Mouse (Mus musculus) cortical plate, adult 2 months (tissue): Measurements from ENCODE around the gene Trak2.

Source experiments
- CTCF ChIP-seq: fragments of 200-500 bp; IDR thresholded peaks from 2 replicates; pipeline ENCODE4 v1.5.1; 2011; ENCODE audit warnings: mild to moderate bottlenecking, control low read depth, low read length; ENCODE audit not compliant: insufficient read depth; ENCODE audit errors: extremely low read depth
- POLR2A ChIP-seq: fragments of 200-500 bp; IDR thresholded peaks from 2 replicates; pipeline ENCODE4 v1.6.1; 2011; ENCODE audit warnings: mild to moderate bottlenecking, low read length, control low read depth; ENCODE audit not compliant: insufficient read depth; ENCODE audit errors: extremely low read depth

GRCm38 (mm10) chr1:58937606-58938099 is 35.6 kb downstream of the Trak2 start:
- no peak for TF ChIP-seq POLR2A
- TF ChIP-seq CTCF: no peak
